In the genomic region with DNA sequence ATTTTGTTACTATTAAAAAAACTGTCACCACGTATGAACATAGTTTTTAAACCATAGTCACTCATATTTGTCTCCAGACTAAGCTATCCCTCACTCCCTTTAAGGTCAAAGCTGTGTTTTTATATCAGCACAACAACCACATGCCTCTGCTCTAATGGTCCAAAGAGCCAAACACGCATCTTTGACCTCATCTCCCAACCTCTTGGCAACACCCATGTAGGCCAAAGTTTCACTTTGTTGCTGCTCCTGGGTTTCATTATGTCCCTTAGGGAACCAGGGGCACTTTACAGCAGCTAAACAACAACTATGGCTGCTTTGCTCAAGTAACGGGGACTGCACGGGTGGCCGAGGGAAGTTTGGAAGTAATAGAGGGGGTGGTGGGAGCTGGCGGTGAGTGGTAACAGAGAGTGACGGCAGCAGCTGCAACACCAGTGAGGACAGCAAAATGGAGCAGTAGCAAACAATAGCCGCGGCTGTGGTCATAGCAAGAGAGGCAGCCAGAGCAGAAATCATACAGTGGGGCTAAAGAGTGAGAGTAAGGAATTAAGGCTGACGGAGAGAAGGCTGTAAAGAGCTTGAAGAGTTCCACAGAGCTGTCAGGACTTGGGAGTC, we compare ENCODE assay signal across 31 mouse cellular contexts. TPM values are rescaled to one million over a fixed set of nuclear protein-coding genes. Genes with fewer than 3 reads are reported as not detected.
DNase-seq lines count a peak whose midpoint lies in the region; ATAC-seq and TF ChIP-seq lines count a peak whose summit lies in the region.
"Had no signal": no experiment of that assay in that cellular context is flagged by ENCODE, and none has a peak within 500 bp of the region (broad histone marks: within the 10 kb centered on the region; RNA-seq: fewer than 3 reads in every experiment).

No protein-coding gene starts in this region.

- TF ChIP-seq POLR2A in ES-Bruce4 (IDR thresholded peaks at IDR 0.05; ENCODE audit: insufficient read depth, low read length): no peak

- no peak overlapping the region for H3K27ac ChIP-seq in kidney, embryonic 14.5 days (ENCODE audit: low read depth, low read length)
- peak overlapping the region; percentile 72; the same call in 1 of the 2 replicates for H3K27ac ChIP-seq in ES-Bruce4 (ENCODE audit: insufficient read depth, low read length)
- H3K27ac ChIP-seq in brown adipose tissue, adult 24 weeks (replicated peaks; ENCODE audit: low read depth, low read length): 0 out of 2 replicates have a peak overlapping the region, but pooled peaks have one; percentile 1
- no peak overlapping the region for H3K27ac ChIP-seq in stomach, postnatal 0 days (replicated peaks)
- H3K27ac ChIP-seq: embryonic facial prominence, embryonic 10.5 days; embryonic facial prominence, embryonic 13.5 days; forebrain, embryonic 12.5 days; forebrain, embryonic 15.5 days; heart, embryonic 15.5 days; hindbrain, embryonic 10.5 days; hindbrain, embryonic 13.5 days had no signal

- no peaks in the 10 kb centered on the region for H3K9me3 ChIP-seq in kidney, embryonic 14.5 days (ENCODE audit: control insufficient read depth, low read length)
- H3K9me3 ChIP-seq in ES-Bruce4 (replicated peaks; ENCODE audit: control insufficient read depth, insufficient read depth, low read length, poor library complexity, severe bottlenecking): no peaks in the 10 kb centered on the region
- no peaks in the 10 kb centered on the region for H3K9me3 ChIP-seq in stomach, postnatal 0 days (ENCODE audit: control insufficient read depth, low read length)
- H3K9me3 ChIP-seq: embryonic facial prominence, embryonic 10.5 days; embryonic facial prominence, embryonic 13.5 days; forebrain, embryonic 12.5 days; forebrain, embryonic 15.5 days; G1E; heart, embryonic 12.5 days; heart, embryonic 15.5 days; hindbrain, embryonic 10.5 days; hindbrain, embryonic 13.5 days had no signal

- no peak overlapping the region for H3K4me3 ChIP-seq in kidney, embryonic 14.5 days (ENCODE audit: low read length)
- no peak overlapping the region for H3K4me3 ChIP-seq in C2C12 (ENCODE audit: insufficient read depth, poor library complexity, severe bottlenecking)
- H3K4me3 ChIP-seq in ES-Bruce4 (ENCODE audit: low read depth, low read length): no peak overlapping the region
- H3K4me3 ChIP-seq in brown adipose tissue, adult 24 weeks (ENCODE audit: insufficient read depth, low read depth, low read length): no peak overlapping the region
- H3K4me3 ChIP-seq in stomach, postnatal 0 days (ENCODE audit: low read depth, low read length): no peak overlapping the region
- H3K4me3 ChIP-seq: embryonic facial prominence, embryonic 10.5 days; embryonic facial prominence, embryonic 13.5 days; erythroblast, embryonic 14.5 days; forebrain, embryonic 12.5 days; forebrain, embryonic 15.5 days; heart, embryonic 12.5 days; heart, embryonic 15.5 days; hindbrain, embryonic 10.5 days; hindbrain, embryonic 13.5 days had no signal

- peak; percentile 78 for DNase-seq in kidney, adult 9 months
- DNase-seq in stomach, postnatal 0 days (ENCODE audit: low spot score): no peak
- no peak for DNase-seq in adrenal gland, postnatal 25 days
- DNase-seq in ovary, adult 18-20 months (ENCODE audit: low spot score): no peak
- DNase-seq: adrenal gland, adult 8-10 months; adrenal gland, postnatal 36 days; cerebellum, adult 11 months; cerebellum, adult 8-10 months; cerebellum, postnatal 10 days; cerebellum, postnatal 36 days; embryo, embryonic 11 days; gastrocnemius, postnatal 25 days; heart, adult 18-20 months; heart, postnatal 10 days; heart, postnatal 36 days had no signal

- peaks cover 19% of the 10 kb centered on the region for H3K79me2 ChIP-seq in C2C12 (ENCODE audit: control insufficient read depth, insufficient read depth)

- H3K4me2 ChIP-seq in kidney, embryonic 14.5 days (replicated peaks; ENCODE audit: low read depth, low read length): no peak overlapping the region
- H3K4me2 ChIP-seq in stomach, postnatal 0 days (replicated peaks; ENCODE audit: low read depth): no peak overlapping the region
- H3K4me2 ChIP-seq: embryonic facial prominence, embryonic 13.5 days; forebrain, embryonic 12.5 days; forebrain, embryonic 15.5 days; heart, embryonic 12.5 days; heart, embryonic 15.5 days; hindbrain, embryonic 13.5 days had no signal

- H3K4me1 ChIP-seq in kidney, embryonic 14.5 days (ENCODE audit: control insufficient read depth, insufficient read depth, low read length): peaks cover 7% of the 10 kb centered on the region
- no peaks in the 10 kb centered on the region for H3K4me1 ChIP-seq in ES-Bruce4 (ENCODE audit: control insufficient read depth, insufficient read depth, low read length)
- H3K4me1 ChIP-seq in brown adipose tissue, adult 24 weeks (ENCODE audit: control insufficient read depth, insufficient read depth, insufficient read length, low read length): no peaks in the 10 kb centered on the region; the same call in 1 of the 2 replicates
- peaks cover 4% of the 10 kb centered on the region; the same call in 1 of the 2 replicates for H3K4me1 ChIP-seq in stomach, postnatal 0 days (replicated peaks; ENCODE audit: control insufficient read depth, insufficient read depth)

- TF ChIP-seq CTCF in C2C12 (IDR thresholded peaks at IDR 0.05; ENCODE audit: control insufficient read depth, insufficient read depth, insufficient read length) (no peak), ES-Bruce4 (IDR thresholded peaks at IDR 0.05; ENCODE audit: low read depth, low read length) (no peak)
- no peak for TF ChIP-seq CTCF in stomach, postnatal 0 days (IDR thresholded peaks at IDR 0.05; ENCODE audit: low read depth)

- H3K79me3 ChIP-seq in C2C12 (ENCODE audit: low read depth): peaks cover 11% of the 10 kb centered on the region

- no peak overlapping the region for H3ac ChIP-seq in C2C12 (ENCODE audit: control insufficient read depth, insufficient read length, low read depth)

- H3K36me3 ChIP-seq in kidney, embryonic 14.5 days (ENCODE audit: control insufficient read depth, insufficient read depth, low read length): peaks cover 15% of the 10 kb centered on the region
- H3K36me3 ChIP-seq in C2C12 (ENCODE audit: control insufficient read depth, insufficient read depth) (peaks cover 18% of the 10 kb centered on the region), ES-Bruce4 (ENCODE audit: control insufficient read depth, insufficient read depth, low read length, poor library complexity, severe bottlenecking) (peaks cover 16% of the 10 kb centered on the region)
- H3K36me3 ChIP-seq in stomach, postnatal 0 days (ENCODE audit: control insufficient read depth, insufficient read depth, low read length): 0 out of 2 replicates have a peak, but pooled peaks cover 4% of the 10 kb centered on the region

- 91% methylated on average over 10 of the region's 10 CpGs for WGBS in kidney, embryonic 14.5 days
- WGBS in stomach, postnatal 0 days: 91% methylated on average over 10 of the region's 10 CpGs

- ATAC-seq in kidney, embryonic 14.5 days (ENCODE audit: low FRiP score, low TSS enrichment): no peak
- no peak for ATAC-seq in stomach, postnatal 0 days (ENCODE audit: low FRiP score, low TSS enrichment)
- ATAC-seq: forebrain, embryonic 15.5 days; hindbrain, embryonic 16.5 days; Patski had no signal

- H3K27me3 ChIP-seq in kidney, embryonic 14.5 days (ENCODE audit: control insufficient read depth, insufficient read depth, low read length): no peaks in the 10 kb centered on the region
- H3K27me3 ChIP-seq in C2C12 (ENCODE audit: control insufficient read depth, insufficient read depth, insufficient read length): no peaks in the 10 kb centered on the region
- H3K27me3 ChIP-seq in ES-Bruce4 (ENCODE audit: control insufficient read depth, insufficient read depth, low read length, poor library complexity, severe bottlenecking): no peaks in the 10 kb centered on the region
- no peaks in the 10 kb centered on the region for H3K27me3 ChIP-seq in stomach, postnatal 0 days (ENCODE audit: control insufficient read depth, insufficient read depth, low read length)
- H3K27me3 ChIP-seq: embryonic facial prominence, embryonic 13.5 days; heart, embryonic 15.5 days; Patski had no signal

- no peak overlapping the region for H3K9ac ChIP-seq in kidney, embryonic 14.5 days (ENCODE audit: low read depth, low read length)
- no peak overlapping the region for H3K9ac ChIP-seq in ES-Bruce4 (ENCODE audit: low read depth, poor library complexity, severe bottlenecking)
- no peak overlapping the region for H3K9ac ChIP-seq in stomach, postnatal 0 days (ENCODE audit: low read length)
- H3K9ac ChIP-seq: embryonic facial prominence, embryonic 13.5 days; forebrain, embryonic 12.5 days; forebrain, embryonic 15.5 days; heart, embryonic 12.5 days; heart, embryonic 15.5 days; hindbrain, embryonic 13.5 days had no signal

- TF ChIP-seq EP300 in ES-Bruce4 (IDR thresholded peaks at IDR 0.05; ENCODE audit: insufficient read depth, low read depth, low read length): no peak
- no peak for TF ChIP-seq EP300 in stomach, postnatal 0 days (optimal IDR thresholded peaks at IDR 0.05)

TF ChIP-seq in C2C12, 6 proteins besides CTCF, POLR2A, EP300 and RAD21 (continues in another document):
- peak; percentile 94 for TF ChIP-seq MYOD1 (IDR thresholded peaks at IDR 0.05; ENCODE audit: control insufficient read depth, insufficient read length, low read depth)

RNA-seq across cellular contexts. Expression of gene Trmt44, which starts 1.6 kb away (rescaled TPM):
- polyA plus RNA-seq in kidney, embryonic 14.5 days (2014; fragmentation: Nextera tagmentation; extraction: Ambion mirVana): 7.9 and 10.2 TPM in 2 replicates
- 6.8 TPM for polyA plus RNA-seq in C2C12 (2012; fragmentation: generic; extraction: Trizol)
- polyA plus RNA-seq in ES-Bruce4 (2011; ENCODE audit: insufficient read depth, insufficient read length, low read depth, missing spikeins): 10.2 and 12.5 TPM in 2 replicates
- 1.1 and 2.8 TPM in 2 replicates for polyA plus RNA-seq in brown adipose tissue, adult 24 weeks (2012; ENCODE audit: insufficient read depth, insufficient read length, missing spikeins)
- 2.9 and 3.2 TPM in 2 replicates for polyA plus RNA-seq in stomach, postnatal 0 days (2015; fragmentation: Nextera tagmentation; extraction: Ambion mirVana)
- total RNA-seq in adrenal gland, postnatal 25 days (2021): 7.3 and 9.0 TPM in 2 replicates

RNA-seq across cellular contexts. Expression of gene Acox3, which starts 6.3 kb away (rescaled TPM):
- 8.3 and 13.1 TPM in 2 replicates for polyA plus RNA-seq in kidney, embryonic 14.5 days (2014; fragmentation: Nextera tagmentation; extraction: Ambion mirVana)
- polyA plus RNA-seq in C2C12 (2012; fragmentation: generic; extraction: Trizol) (8.6 TPM), ES-Bruce4 (2011; ENCODE audit: insufficient read depth, insufficient read length, low read depth, missing spikeins) (11.4 and 15.1 TPM in 2 replicates)
- polyA plus RNA-seq in brown adipose tissue, adult 24 weeks (2012; ENCODE audit: insufficient read depth, insufficient read length, missing spikeins): 24.1 and 24.5 TPM in 2 replicates
- polyA plus RNA-seq in stomach, postnatal 0 days (2015; fragmentation: Nextera tagmentation; extraction: Ambion mirVana): 9.0 and 9.6 TPM in 2 replicates
- 70.0 and 75.0 TPM in 2 replicates for total RNA-seq in adrenal gland, postnatal 25 days (2021)

RNA-seq across cellular contexts. Expression of gene Cpz, which starts 51.0 kb away (rescaled TPM):
- 1.5 and 2.1 TPM in 2 replicates for polyA plus RNA-seq in kidney, embryonic 14.5 days (2014; fragmentation: Nextera tagmentation; extraction: Ambion mirVana)
- polyA plus RNA-seq in C2C12 (2012; fragmentation: generic; extraction: Trizol): 0.77 TPM
- 4.6 and 6.8 TPM in 2 replicates for polyA plus RNA-seq in ES-Bruce4 (2011; ENCODE audit: insufficient read depth, insufficient read length, low read depth, missing spikeins)
- 0.48 and 0.83 TPM in 2 replicates for polyA plus RNA-seq in brown adipose tissue, adult 24 weeks (2012; ENCODE audit: insufficient read depth, insufficient read length, missing spikeins)
- polyA plus RNA-seq in stomach, postnatal 0 days (2015; fragmentation: Nextera tagmentation; extraction: Ambion mirVana): 10.5 and 11.0 TPM in 2 replicates
- 0.76 and 0.81 TPM in 2 replicates for total RNA-seq in adrenal gland, postnatal 25 days (2021)
- polyA plus RNA-seq: erythroblast, embryonic 14.5 days had no signal

Comparison
In these comparisons a context has a peak if more than half of its experiments do, and no peak if none do; other contexts are left out.
1. H3K27ac ChIP-seq: peak in ES-Bruce4 (single experiment) and brown adipose tissue, adult 24 weeks (single experiment); none in kidney, embryonic 14.5 days (single experiment) and stomach, postnatal 0 days (single experiment).